Mouse (Mus musculus) hindbrain, embryonic 13.5 days (tissue): ENCODE results near the gene Otoa. TPM values are rescaled to one million over a fixed set of nuclear protein-coding genes. Genes with fewer than 3 reads are reported as not detected.
A peak's percentile ranks its signal among the peaks of the same experiment; 100 is the strongest.

ENCODE experiments used
- ATAC-seq: fragments of 200-750 bp; cut with Nextera tagmentation; 2 replicates; pipeline ENCODE4 v1.8.0; 2017; ENCODE audit warnings: moderate TSS enrichment; ENCODE audit not compliant: low FRiP score
- H3K27ac ChIP-seq: fragments of 300-500 bp; sonication (generic); 2 replicates; pipeline ENCODE4 v1.5.1; 2015; ENCODE audit warnings: inconsistent platforms, mild to moderate bottlenecking, moderate library complexity
- H3K27me3 ChIP-seq: fragments of 300-500 bp; sonication (generic); 2 replicates; pipeline ENCODE4 v1.6.1; 2015; ENCODE audit warnings: mild to moderate bottlenecking, inconsistent platforms
- H3K36me3 ChIP-seq: fragments of 300-500 bp; sonication (generic); 2 replicates; pipeline ENCODE4 v1.6.1; 2015; ENCODE audit warnings: mild to moderate bottlenecking, inconsistent platforms
- H3K4me1 ChIP-seq: fragments of 300-500 bp; sonication (generic); replicated peaks from 2 replicates; pipeline ENCODE4 v1.6.1; 2015; ENCODE audit warnings: inconsistent platforms
- H3K4me2 ChIP-seq: fragments of 300-500 bp; sonication (generic); 2 replicates; pipeline ENCODE4 v1.6.1; 2015; ENCODE audit warnings: inconsistent platforms, mild to moderate bottlenecking, moderate library complexity
- H3K4me3 ChIP-seq: fragments of 300-500 bp; sonication (generic); 2 replicates; pipeline ENCODE4 v1.5.1; 2015; ENCODE audit warnings: mild to moderate bottlenecking, inconsistent platforms
- H3K9ac ChIP-seq: fragments of 300-500 bp; sonication (generic); 2 replicates; pipeline ENCODE4 v1.6.1; 2015; ENCODE audit warnings: mild to moderate bottlenecking, inconsistent platforms
- H3K9me3 ChIP-seq: fragments of 300-500 bp; sonication (generic); 2 replicates; pipeline ENCODE4 v1.6.1; 2016; ENCODE audit warnings: inconsistent platforms
- WGBS: fragments of 180-500 bp; shearing (Covaris S2); methylation state at CpG from one replicate; pipeline ENCODE4 v1.1.7; 2015; 5-methylcytosine and 5-hydroxymethylcytosine counted together
- polyA plus RNA-seq: library from polyadenylated mRNA; unstranded; fragments of >200 nt; fragmentation: Nextera tagmentation; extraction: Ambion mirVana; gene quantifications from 2 replicates; pipeline ENCODE4 v1.2.1, GENCODE M21; 2015

Otoa gene
- polyA plus RNA-seq, 1 experiment from 2014 or later = 0.53 TPM

GRCm38 (mm10) chr7:121085500-121085899 is 4.0 kb downstream of the Otoa start:
- Histone ChIP-seq H3K4me2 (no peak overlapping the region), H3K9me3 (no peaks in the 10 kb centered on the region), H3K4me1 (peaks cover 30% of the 10 kb centered on the region), H3K27me3 (no peaks in the 10 kb centered on the region), H3K27ac (0 out of 2 replicates have a peak overlapping the region, but pooled peaks have one; percentile 23), H3K4me3 (no peak overlapping the region), H3K36me3 (0 out of 2 replicates have a peak, but pooled peaks cover 2% of the 10 kb centered on the region), H3K9ac (0 out of 2 replicates have a peak overlapping the region, but pooled peaks have one; percentile 35)
- 25% methylated on average over 4 of the region's 4 CpGs for WGBS
- no peak for ATAC-seq

GRCm38 (mm10) chr7:121088745-121089144 is 7.3 kb downstream of the Otoa start:
- WGBS = 75% methylated on average over 5 of the region's 5 CpGs
- no peak for ATAC-seq
- H3K9ac ChIP-seq = no peak overlapping the region
- peaks cover 19% of the 10 kb centered on the region for H3K4me1 ChIP-seq
- H3K27ac ChIP-seq = no peak overlapping the region
- H3K27me3 ChIP-seq = no peaks in the 10 kb centered on the region
- H3K36me3 ChIP-seq = no peaks in the 10 kb centered on the region
- H3K9me3 ChIP-seq = no peaks in the 10 kb centered on the region
- H3K4me3 ChIP-seq = no peak overlapping the region
- no peak overlapping the region for H3K4me2 ChIP-seq

GRCm38 (mm10) chr7:121090748-121091147 is 9.3 kb downstream of the Otoa start:
- H3K9ac ChIP-seq = no peak overlapping the region
- peaks cover 11% of the 10 kb centered on the region for H3K4me1 ChIP-seq
- no peaks in the 10 kb centered on the region for H3K27me3 ChIP-seq
- no peaks in the 10 kb centered on the region for H3K9me3 ChIP-seq
- H3K4me2 ChIP-seq = no peak overlapping the region
- ATAC-seq = no peak
- H3K27ac ChIP-seq = no peak overlapping the region
- no peaks in the 10 kb centered on the region for H3K36me3 ChIP-seq
- no peak overlapping the region for H3K4me3 ChIP-seq
- WGBS = 97% methylated on average over 7 of the region's 7 CpGs

GRCm38 (mm10) chr7:121093026-121093425 is 11.6 kb downstream of the Otoa start:
- Histone ChIP-seq H3K4me3 (no peak overlapping the region), H3K36me3 (no peaks in the 10 kb centered on the region), H3K27ac (no peak overlapping the region), H3K27me3 (no peaks in the 10 kb centered on the region), H3K9me3 (no peaks in the 10 kb centered on the region), H3K4me1 (no peaks in the 10 kb centered on the region), H3K4me2 (no peak overlapping the region), H3K9ac (no peak overlapping the region)
- no peak for ATAC-seq
- WGBS = 76% methylated on average over 4 of the region's 4 CpGs

GRCm38 (mm10) chr7:121098614-121099389 is 17.4 kb downstream of the Otoa start:
- no peaks in the 10 kb centered on the region for H3K9me3 ChIP-seq
- no peaks in the 10 kb centered on the region for H3K4me1 ChIP-seq
- no peak for ATAC-seq
- H3K9ac ChIP-seq = no peak overlapping the region
- H3K27me3 ChIP-seq = no peaks in the 10 kb centered on the region
- H3K4me2 ChIP-seq = no peak overlapping the region
- no peak overlapping the region for H3K27ac ChIP-seq
- H3K36me3 ChIP-seq = no peaks in the 10 kb centered on the region
- 74% methylated on average over 10 of the region's 10 CpGs for WGBS
- no peak overlapping the region for H3K4me3 ChIP-seq

GRCm38 (mm10) chr7:121107851-121108250 is 26.4 kb downstream of the Otoa start:
- Histone ChIP-seq H3K4me3 (no peak overlapping the region), H3K27ac (no peak overlapping the region), H3K9ac (no peak overlapping the region), H3K4me1 (no peaks in the 10 kb centered on the region), H3K4me2 (no peak overlapping the region), H3K36me3 (no peaks in the 10 kb centered on the region), H3K27me3 (no peaks in the 10 kb centered on the region), H3K9me3 (no peaks in the 10 kb centered on the region)
- ATAC-seq = no peak
- WGBS = 62% methylated on average over 3 of the region's 3 CpGs

GRCm38 (mm10) chr7:121111321-121111720 is 29.9 kb downstream of the Otoa start:
- WGBS = 43% methylated on average over 3 of the region's 3 CpGs
- no peak for ATAC-seq

GRCm38 (mm10) chr7:121111762-121112161 is 30.3 kb downstream of the Otoa start:
- no peaks in the 10 kb centered on the region for H3K9me3 ChIP-seq
- no peak for ATAC-seq
- H3K4me2 ChIP-seq = no peak overlapping the region
- H3K36me3 ChIP-seq = no peaks in the 10 kb centered on the region
- H3K4me3 ChIP-seq = no peak overlapping the region
- 70% methylated on average over 3 of the region's 3 CpGs for WGBS
- no peaks in the 10 kb centered on the region for H3K4me1 ChIP-seq
- H3K9ac ChIP-seq = no peak overlapping the region
- no peaks in the 10 kb centered on the region for H3K27me3 ChIP-seq
- no peak overlapping the region for H3K27ac ChIP-seq

More at GRCm38 (mm10) chr7:121111321-121111720, 29.9 kb downstream of the Otoa start:
- H3K9ac ChIP-seq = no peak overlapping the region
- H3K27ac ChIP-seq = no peak overlapping the region
- H3K9me3 ChIP-seq = no peaks in the 10 kb centered on the region
- no peaks in the 10 kb centered on the region for H3K27me3 ChIP-seq
- no peak overlapping the region for H3K4me2 ChIP-seq
- no peak overlapping the region for H3K4me3 ChIP-seq
- H3K4me1 ChIP-seq = no peaks in the 10 kb centered on the region
- no peaks in the 10 kb centered on the region for H3K36me3 ChIP-seq

GRCm38 (mm10) chr7:121120143-121120818 is 38.8 kb downstream of the Otoa start:
- H3K36me3 ChIP-seq = no peaks in the 10 kb centered on the region
- H3K4me2 ChIP-seq = no peak overlapping the region
- H3K4me1 ChIP-seq = peaks cover 4% of the 10 kb centered on the region; the same call in 1 of the 2 replicates
- H3K27ac ChIP-seq = no peak overlapping the region
- no peak overlapping the region for H3K4me3 ChIP-seq
- 14% methylated on average over 10 of the region's 10 CpGs for WGBS
- no peak overlapping the region for H3K9ac ChIP-seq
- ATAC-seq = peak; percentile 77
- no peaks in the 10 kb centered on the region for H3K9me3 ChIP-seq
- no peaks in the 10 kb centered on the region for H3K27me3 ChIP-seq

GRCm38 (mm10) chr7:121130837-121131236 is 49.4 kb downstream of the Otoa start:
- Histone ChIP-seq H3K4me2 (no peak overlapping the region), H3K9me3 (peaks cover 5% of the 10 kb centered on the region; the same call in 1 of the 2 replicates), H3K4me3 (no peak overlapping the region), H3K4me1 (no peaks in the 10 kb centered on the region), H3K9ac (no peak overlapping the region), H3K36me3 (no peaks in the 10 kb centered on the region), H3K27me3 (no peaks in the 10 kb centered on the region), H3K27ac (no peak overlapping the region)
- no peak for ATAC-seq
- 95% methylated on average over 2 of the region's 2 CpGs for WGBS

GRCm38 (mm10) chr7:121141274-121141673 is 59.8 kb downstream of the Otoa start:
- no peaks in the 10 kb centered on the region for H3K9me3 ChIP-seq
- no peak overlapping the region for H3K4me2 ChIP-seq
- no peak overlapping the region for H3K27ac ChIP-seq
- WGBS = 76% methylated on average over 5 of the region's 5 CpGs
- H3K4me1 ChIP-seq = peaks cover 7% of the 10 kb centered on the region
- H3K27me3 ChIP-seq = no peaks in the 10 kb centered on the region
- no peak for ATAC-seq
- no peaks in the 10 kb centered on the region for H3K36me3 ChIP-seq
- no peak overlapping the region for H3K4me3 ChIP-seq
- H3K9ac ChIP-seq = no peak overlapping the region

- 83% methylated on average over 5 of the region's 5 CpGs for WGBS
Observed at GRCm38 (mm10) chr7:121150662-121151061, 69.2 kb downstream of the Otoa start.

More at GRCm38 (mm10) chr7:121150662-121151061, 69.2 kb downstream of the Otoa start:
- H3K9ac ChIP-seq = no peak overlapping the region
- no peak overlapping the region for H3K27ac ChIP-seq
- H3K27me3 ChIP-seq = no peaks in the 10 kb centered on the region
- H3K9me3 ChIP-seq = no peaks in the 10 kb centered on the region
- no peaks in the 10 kb centered on the region for H3K36me3 ChIP-seq
- no peak overlapping the region for H3K4me3 ChIP-seq
- no peak overlapping the region for H3K4me2 ChIP-seq
- no peak for ATAC-seq
- H3K4me1 ChIP-seq = no peaks in the 10 kb centered on the region
